Comparison of ENCODE assay signal across 9 mouse cellular contexts in the genomic region with DNA sequence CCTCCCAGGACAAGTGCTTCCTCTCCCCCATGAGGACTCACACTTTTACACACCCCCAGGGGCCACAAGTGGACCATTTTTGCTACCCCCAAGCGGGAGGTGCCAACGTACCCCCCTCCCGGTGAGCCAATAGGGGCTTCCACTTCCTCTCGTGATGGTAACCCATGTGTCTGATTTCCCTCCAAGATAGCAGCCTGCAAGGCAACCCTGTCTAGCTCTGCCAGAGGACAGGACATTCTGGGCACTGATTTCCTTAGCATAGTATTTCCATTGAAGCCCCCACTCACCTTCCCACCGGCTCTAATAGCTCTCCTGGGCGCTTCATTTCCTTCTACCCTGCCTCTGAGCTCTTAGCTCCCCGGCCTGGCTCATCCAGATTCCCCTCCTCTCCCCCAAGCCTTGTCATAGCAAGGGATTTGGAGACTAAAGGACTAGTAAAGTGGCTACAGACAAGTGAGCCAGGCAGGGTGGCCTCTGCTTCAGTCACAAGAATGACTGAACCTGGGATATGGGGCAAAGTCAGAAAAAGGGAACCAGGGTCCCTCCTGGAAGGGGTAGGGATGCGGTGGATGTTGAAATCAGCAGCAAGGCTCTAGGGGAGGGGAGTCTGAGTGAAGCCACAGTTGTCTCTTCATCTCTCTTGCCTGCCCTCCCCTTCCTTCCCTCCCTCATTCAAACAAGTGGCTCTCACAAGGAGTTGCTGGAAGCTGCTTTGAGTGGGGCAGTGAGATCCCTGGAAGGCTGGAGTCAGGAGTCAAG. TPM values are rescaled to one million over a fixed set of nuclear protein-coding genes. Genes with fewer than 3 reads are reported as not detected.
DNase-seq lines count a peak whose midpoint lies in the region; ATAC-seq and TF ChIP-seq lines count a peak whose summit lies in the region.
"Had no signal": no experiment of that assay in that cellular context is flagged by ENCODE, and none has a peak within 500 bp of the region (broad histone marks: within the 10 kb centered on the region; RNA-seq: fewer than 3 reads in every experiment).

No protein-coding gene starts in this region.

- H3K9ac ChIP-seq in hindbrain, postnatal 0 days (replicated peaks; ENCODE audit: low read length), result no peak overlapping the region
- peak overlapping the region; percentile 65 for H3K9ac ChIP-seq in midbrain, embryonic 12.5 days (replicated peaks)

- TF ChIP-seq POLR2A in cortical plate, adult 2 months (IDR thresholded peaks at IDR 0.05; ENCODE audit: extremely low read depth, insufficient read depth, low read length), result no peak

- peak overlapping the region; percentile 66 for H3K4me2 ChIP-seq in hindbrain, postnatal 0 days (ENCODE audit: low read depth, low read length)
- peak overlapping the region; percentile 58 for H3K4me2 ChIP-seq in midbrain, embryonic 12.5 days (replicated peaks)

- H3K27ac ChIP-seq in cortical plate, adult 2 months (ENCODE audit: insufficient read depth, low read length), result no peak overlapping the region
- H3K27ac ChIP-seq in hindbrain, postnatal 0 days, result no peak overlapping the region
- peak overlapping the region; percentile 92 for H3K27ac ChIP-seq in midbrain, embryonic 12.5 days (replicated peaks)

- no peaks in the 10 kb centered on the region for H3K9me3 ChIP-seq in G1E (replicated peaks)
- H3K9me3 ChIP-seq in hindbrain, postnatal 0 days (ENCODE audit: low read length), result no peaks in the 10 kb centered on the region
- H3K9me3 ChIP-seq in midbrain, embryonic 12.5 days, result no peaks in the 10 kb centered on the region

- peaks cover under 1% of the 10 kb centered on the region for H3K36me3 ChIP-seq in G1E (replicated peaks)
- H3K36me3 ChIP-seq in hindbrain, postnatal 0 days (ENCODE audit: insufficient read depth, low read length), result no peaks in the 10 kb centered on the region
- no peaks in the 10 kb centered on the region for H3K36me3 ChIP-seq in midbrain, embryonic 12.5 days

- 10% methylated on average over 8 of the region's 8 CpGs for WGBS in hindbrain, postnatal 0 days
- 1% methylated on average over 8 of the region's 8 CpGs for WGBS in midbrain, embryonic 12.5 days

- H3K27me3 ChIP-seq in G1E (ENCODE audit: insufficient read depth, low read length), result peaks cover 50% of the 10 kb centered on the region
- peaks cover 22% of the 10 kb centered on the region for H3K27me3 ChIP-seq in hindbrain, postnatal 0 days (ENCODE audit: insufficient read depth, low read length)
- H3K27me3 ChIP-seq in midbrain, embryonic 12.5 days, result peaks cover 75% of the 10 kb centered on the region

- H3K4me1 ChIP-seq in G1E (ENCODE audit: insufficient read depth, low read depth, low read length), result peaks cover 99% of the 10 kb centered on the region
- H3K4me1 ChIP-seq in cortical plate, adult 2 months (ENCODE audit: control insufficient read depth, insufficient read depth, low read length), result 0 out of 2 replicates have a peak, but pooled peaks cover under 1% of the 10 kb centered on the region
- H3K4me1 ChIP-seq in hindbrain, postnatal 0 days (ENCODE audit: insufficient read depth, low read length), result peaks cover 31% of the 10 kb centered on the region
- peaks cover 84% of the 10 kb centered on the region for H3K4me1 ChIP-seq in midbrain, embryonic 12.5 days

- ATAC-seq in G1E (ENCODE audit: extremely low read depth, insufficient number of reproducible peaks, low FRiP score, poor library complexity, severe bottlenecking), result no peak
- ATAC-seq in hindbrain, postnatal 0 days, result no peak
- ATAC-seq in midbrain, embryonic 12.5 days (ENCODE audit: low FRiP score, low read depth), result no peak

- no peak for DNase-seq in G1E (ENCODE audit: low spot score)
- no peak for DNase-seq in hindbrain, postnatal 0 days (ENCODE audit: low spot score)
- DNase-seq in gastrocnemius, adult 8-10 months (ENCODE audit: low spot score in 2 of 2), result no peak
- DNase-seq in layer of hippocampus, adult 11-12 months (ENCODE audit: low spot score), result no peak
- DNase-seq in thymus, postnatal 10 days (ENCODE audit: low spot score in 2 of 2), result no peak

- TF ChIP-seq CTCF in G1E (IDR thresholded peaks at IDR 0.05; ENCODE audit: low read depth, low read length), result no peak
- TF ChIP-seq CTCF in cortical plate, adult 2 months (IDR thresholded peaks at IDR 0.05; ENCODE audit: extremely low read depth, insufficient read depth, low read length), result no peak
- TF ChIP-seq CTCF in hindbrain, postnatal 0 days (IDR thresholded peaks at IDR 0.05; ENCODE audit: low read depth), result no peak

- peak overlapping the region; percentile 71 for H3K4me3 ChIP-seq in G1E (ENCODE audit: low read depth, low read length)
- peak overlapping the region; percentile 22 for H3K4me3 ChIP-seq in cortical plate, adult 2 months (ENCODE audit: insufficient read depth, low read length)
- peak overlapping the region; percentile 33 for H3K4me3 ChIP-seq in hindbrain, postnatal 0 days (ENCODE audit: low read length)
- peak overlapping the region; percentile 44 for H3K4me3 ChIP-seq in midbrain, embryonic 12.5 days

RNA-seq across cellular contexts. Expression of gene Asic4, which starts 0.7 kb away (rescaled TPM):
- total RNA-seq in G1E (2014; fragmentation: Nextera tagmentation) (1.1 and 2.9 TPM in 2 replicates), G1E (2017) (1.7 and 2.6 TPM in 2 replicates)
- 8.7 and 8.8 TPM in 2 replicates for polyA plus RNA-seq in G1E (2012)
- 4.6 and 8.3 TPM in 2 replicates for polyA plus RNA-seq in cortical plate, adult 2 months (2012; rRNA removed)
- total RNA-seq in hindbrain, postnatal 0 days (2014; rRNA removed), result 71.4 and 74.1 TPM in 2 replicates
- 17.0 and 21.0 TPM in 2 replicates for polyA plus RNA-seq in hindbrain, postnatal 0 days (2015; fragmentation: Nextera tagmentation; extraction: Ambion mirVana)
- 45.0 and 47.7 TPM in 2 replicates for polyA plus RNA-seq in midbrain, embryonic 12.5 days (2016; fragmentation: Nextera tagmentation; extraction: Ambion mirVana)
- total RNA-seq in gastrocnemius, adult 8-10 months (2022), result not detected
- total RNA-seq: hematopoietic stem cell, adult 5-6 weeks; megakaryocyte-erythroid progenitor cell, adult 5-6 weeks had no signal

RNA-seq across cellular contexts. Expression of gene Gmppa, which starts 13.8 kb away (rescaled TPM):
- total RNA-seq in G1E (2014; fragmentation: Nextera tagmentation) (179 and 182 TPM in 2 replicates), G1E (2017) (178 and 183 TPM in 2 replicates)
- 328 and 349 TPM in 2 replicates for polyA plus RNA-seq in G1E (2012)
- 103 and 104 TPM in 2 replicates for polyA plus RNA-seq in cortical plate, adult 2 months (2012; rRNA removed)
- 88.0 and 96.8 TPM in 2 replicates for total RNA-seq in hindbrain, postnatal 0 days (2014; rRNA removed)
- 59.9 and 63.1 TPM in 2 replicates for polyA plus RNA-seq in hindbrain, postnatal 0 days (2015; fragmentation: Nextera tagmentation; extraction: Ambion mirVana)
- polyA plus RNA-seq in midbrain, embryonic 12.5 days (2016; fragmentation: Nextera tagmentation; extraction: Ambion mirVana), result 59.7 and 69.4 TPM in 2 replicates
- 10 to 100 TPM; 41.1 to 50.3 (median 42.8) TPM for total RNA-seq in gastrocnemius, adult 8-10 months (2022)

RNA-seq across cellular contexts. Expression of gene Chpf, which starts 29.6 kb away (rescaled TPM):
- total RNA-seq in G1E (2014; fragmentation: Nextera tagmentation) (19.9 and 23.6 TPM in 2 replicates), G1E (2017) (12.0 and 16.6 TPM in 2 replicates)
- polyA plus RNA-seq in G1E (2012), result 119 and 121 TPM in 2 replicates
- 78.0 and 81.6 TPM in 2 replicates for polyA plus RNA-seq in cortical plate, adult 2 months (2012; rRNA removed)
- total RNA-seq in hindbrain, postnatal 0 days (2014; rRNA removed), result 155 and 173 TPM in 2 replicates
- polyA plus RNA-seq in hindbrain, postnatal 0 days (2015; fragmentation: Nextera tagmentation; extraction: Ambion mirVana), result 55.3 and 55.8 TPM in 2 replicates
- 35.9 and 36.3 TPM in 2 replicates for polyA plus RNA-seq in midbrain, embryonic 12.5 days (2016; fragmentation: Nextera tagmentation; extraction: Ambion mirVana)
- 1 to 10 TPM; 2.0 to 3.5 (median 2.5) TPM for total RNA-seq in gastrocnemius, adult 8-10 months (2022)

RNA-seq across cellular contexts. Expression of gene Tmem198, which starts 29.8 kb away (rescaled TPM):
- 0.30 TPM in 1 of 2 replicates, not detected in the other for total RNA-seq in G1E (2014; fragmentation: Nextera tagmentation)
- 0.76 and 1.1 TPM in 2 replicates for total RNA-seq in G1E (2017)
- polyA plus RNA-seq in G1E (2012), result 4.0 and 4.8 TPM in 2 replicates
- 103 and 108 TPM in 2 replicates for polyA plus RNA-seq in cortical plate, adult 2 months (2012; rRNA removed)
- 52.7 and 69.3 TPM in 2 replicates for total RNA-seq in hindbrain, postnatal 0 days (2014; rRNA removed)
- polyA plus RNA-seq in hindbrain, postnatal 0 days (2015; fragmentation: Nextera tagmentation; extraction: Ambion mirVana), result 33.9 and 36.4 TPM in 2 replicates
- 26.5 and 27.6 TPM in 2 replicates for polyA plus RNA-seq in midbrain, embryonic 12.5 days (2016; fragmentation: Nextera tagmentation; extraction: Ambion mirVana)
- total RNA-seq in gastrocnemius, adult 8-10 months (2022), result not detected
- total RNA-seq: hematopoietic stem cell, adult 5-6 weeks; megakaryocyte-erythroid progenitor cell, adult 5-6 weeks had no signal

RNA-seq across cellular contexts. Expression of gene Obsl1, which starts 56.7 kb away (rescaled TPM):
- total RNA-seq in G1E (2014; fragmentation: Nextera tagmentation) (not detected in 2 replicates), G1E (2017) (0.05 and 0.17 TPM in 2 replicates)
- polyA plus RNA-seq in G1E (2012), result not detected in 2 replicates
- polyA plus RNA-seq in cortical plate, adult 2 months (2012; rRNA removed), result 32.9 and 34.5 TPM in 2 replicates
- total RNA-seq in hindbrain, postnatal 0 days (2014; rRNA removed), result 52.4 and 62.4 TPM in 2 replicates
- polyA plus RNA-seq in hindbrain, postnatal 0 days (2015; fragmentation: Nextera tagmentation; extraction: Ambion mirVana), result 22.7 and 23.9 TPM in 2 replicates
- polyA plus RNA-seq in midbrain, embryonic 12.5 days (2016; fragmentation: Nextera tagmentation; extraction: Ambion mirVana), result 42.7 and 46.6 TPM in 2 replicates
- total RNA-seq in gastrocnemius, adult 8-10 months (2022), result 10 to 100 TPM; 22.2 to 38.4 (median 28.3) TPM
